Mouse (Mus musculus) MEL (cell line): ENCODE data around the gene Klrb1b.

Experiments
- CTCF ChIP-seq, 3 experiments: IDR thresholded peaks in 2 of 3; conservative IDR thresholded peaks in 1 of 3; 2 replicates each; pipeline ENCODE4 v1.5.1; 2011 to 2012; ENCODE audit warnings: low read length in 3 of 3, low read depth in 2 of 3, mild to moderate bottlenecking in 2 of 3, improper control_type of control experiment in 1 of 3, inconsistent platforms in 1 of 3, mixed read lengths in 1 of 3, moderate library complexity in 1 of 3; ENCODE audit not compliant: control insufficient read depth in 1 of 3, insufficient read depth in 1 of 3, poor library complexity in 1 of 3, severe bottlenecking in 1 of 3
- GABPA ChIP-seq: IDR thresholded peaks from 2 replicates; pipeline ENCODE4 v1.6.1; 2012; ENCODE audit warnings: low read depth, mild to moderate bottlenecking, inconsistent platforms, low read length, improper control_type of control experiment, moderate library complexity
- NRF1 ChIP-seq: IDR thresholded peaks from 2 replicates; pipeline ENCODE4 v1.6.1; 2014; ENCODE audit warnings: low read depth, mild to moderate bottlenecking, inconsistent platforms, low read length, improper control_type of control experiment, moderate library complexity; ENCODE audit not compliant: poor library complexity, insufficient read depth, severe bottlenecking

DNA sequence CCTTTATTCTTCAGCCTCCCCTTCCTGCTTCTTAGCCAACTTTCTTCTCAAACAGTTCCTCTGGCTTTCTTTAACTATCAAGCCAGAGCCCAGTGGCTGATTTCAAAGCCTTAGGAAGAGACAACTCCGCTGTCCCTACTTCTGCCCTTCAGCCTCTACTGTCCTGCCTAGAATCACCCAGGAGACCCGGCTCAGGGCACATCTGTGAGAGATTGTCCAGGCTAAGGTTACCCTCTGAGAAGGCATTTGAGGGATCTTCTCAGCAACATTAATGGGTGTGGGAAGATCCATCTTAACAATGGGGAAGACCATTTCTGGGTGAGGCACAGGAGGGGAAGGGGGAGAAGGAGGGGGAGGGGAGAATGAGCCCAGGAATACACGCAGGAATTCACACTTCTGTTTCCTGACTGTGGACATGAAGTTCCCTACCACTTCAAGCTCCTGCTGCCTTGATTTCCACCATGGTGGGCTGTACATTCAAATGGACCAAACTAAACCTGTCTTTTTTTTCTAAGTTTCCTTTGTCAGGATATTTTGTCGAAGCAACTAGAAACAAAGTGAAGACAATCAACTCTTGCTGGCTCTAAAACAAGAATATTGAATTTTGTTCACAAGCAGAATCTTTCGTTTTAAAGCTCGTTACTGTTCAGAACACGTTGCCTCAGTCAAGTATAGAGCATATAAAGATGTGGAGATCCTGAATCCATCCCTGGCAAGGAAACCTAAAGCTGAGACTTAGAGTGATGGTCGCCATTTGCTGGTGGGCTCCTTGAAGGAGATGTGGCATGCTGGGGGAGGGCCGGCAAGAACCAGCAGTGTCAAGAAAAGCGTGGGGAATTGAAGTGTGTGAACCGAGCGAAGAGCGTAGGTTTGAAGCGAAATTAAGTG, 11.6 kb upstream of the Klrb1b start:
- TF ChIP-seq CTCF (IDR thresholded peaks at IDR 0.05 in 2 of 3, conservative IDR thresholded peaks at IDR 0.05 in 1 of 3; ENCODE audit: control insufficient read depth in 1 of 3, insufficient read depth in 1 of 3, low read depth in 2 of 3, low read length in 3 of 3, poor library complexity in 1 of 3, severe bottlenecking in 1 of 3) (no peak), NRF1 (no peak), GABPA (no peak)
